Mouse (Mus musculus) kidney, postnatal 4 days (tissue): ENCODE data around the gene Sox9.

Source experiments
- DNase-seq, 2 experiments: peaks; one replicate each; pipeline ENCODE4 v3.0.0; 2021; ENCODE audit warnings: mixed read lengths in 2 of 2

Sox9 gene

DNA sequence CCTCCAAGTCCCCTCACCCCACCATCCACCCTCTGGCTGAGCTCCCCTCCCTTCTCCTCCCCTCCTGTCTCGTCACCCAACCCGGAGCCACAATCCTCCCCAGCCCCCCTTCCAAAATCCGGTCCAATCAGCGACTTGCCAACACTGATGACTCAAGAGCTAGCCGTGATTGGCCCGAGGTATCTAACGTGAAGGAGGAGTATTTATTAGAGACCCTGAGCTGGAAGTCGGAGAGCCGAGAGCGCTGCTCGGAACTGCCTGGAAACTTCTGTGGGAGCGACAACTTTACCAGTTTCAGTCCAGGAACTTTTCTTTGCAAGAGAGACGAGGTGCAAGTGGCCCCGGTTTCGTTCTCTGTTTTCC lies at the start of gene Sox9:
Gene Sox9, plus strand, starts transcription at position 231 of the 363 bp plus-strand sequence.
- DNase-seq, result peak; percentile 78 to 88

DNA sequence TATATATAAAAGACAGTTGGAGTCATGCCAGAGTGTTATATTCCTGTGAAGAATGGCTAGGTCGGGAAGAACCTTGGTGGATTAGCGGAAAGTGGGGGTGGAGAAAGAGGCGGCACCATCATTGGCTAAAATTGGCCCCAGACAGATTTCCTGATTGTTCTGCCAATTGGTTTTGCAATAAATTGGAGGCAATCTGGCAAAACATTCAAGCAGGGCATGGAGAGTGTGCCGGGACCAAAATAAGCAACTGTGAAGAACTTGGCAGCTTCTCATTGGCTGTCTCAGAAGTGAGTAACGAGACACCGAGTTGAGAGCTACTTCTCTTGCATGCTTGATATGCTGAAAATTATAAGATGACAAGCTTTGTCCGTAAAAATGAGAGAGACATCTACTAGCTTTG lies 49.6 kb upstream of the Sox9 start:
- DNase-seq, result no peak

DNA sequence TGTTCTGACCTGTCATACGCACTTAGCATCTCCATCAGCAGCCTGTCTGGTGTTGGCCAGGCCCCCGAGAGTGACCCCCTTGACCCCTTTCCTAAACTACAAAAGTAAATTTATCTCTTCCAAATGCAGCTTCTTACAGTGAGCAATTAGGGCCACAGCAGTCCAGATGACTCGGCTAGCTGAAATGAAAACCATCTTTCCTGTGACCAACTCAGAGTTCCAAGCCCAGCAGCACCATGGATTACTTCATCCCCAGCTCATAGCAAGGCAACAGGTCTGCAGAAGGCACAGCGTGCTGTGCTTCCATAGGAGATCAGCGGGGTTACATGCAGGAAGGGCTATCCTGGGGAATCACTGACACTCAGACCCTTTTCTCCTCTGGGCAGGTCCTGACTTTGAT lies 45.0 kb upstream of the Sox9 start:
- DNase-seq, result no peak

DNA sequence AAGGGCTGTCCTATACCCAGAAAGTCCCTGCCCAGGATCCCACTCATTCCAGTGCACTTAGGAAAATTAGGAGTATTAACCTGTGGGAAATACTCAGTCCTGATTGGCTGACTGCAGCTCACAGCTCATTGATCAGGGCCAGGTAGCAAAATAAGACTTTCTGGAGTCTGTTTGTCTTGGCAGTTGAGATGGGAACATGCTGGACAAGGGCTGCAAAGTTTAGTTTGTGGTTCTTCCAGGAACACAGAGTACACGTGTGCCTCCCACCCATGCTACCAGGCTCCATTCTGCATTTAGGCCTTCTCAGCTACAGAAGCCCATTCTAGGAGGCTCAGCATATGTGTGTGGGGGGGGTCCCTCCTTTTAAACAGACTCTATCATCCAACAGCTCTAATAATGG lies 42.3 kb upstream of the Sox9 start:
- DNase-seq, result no peak

DNA sequence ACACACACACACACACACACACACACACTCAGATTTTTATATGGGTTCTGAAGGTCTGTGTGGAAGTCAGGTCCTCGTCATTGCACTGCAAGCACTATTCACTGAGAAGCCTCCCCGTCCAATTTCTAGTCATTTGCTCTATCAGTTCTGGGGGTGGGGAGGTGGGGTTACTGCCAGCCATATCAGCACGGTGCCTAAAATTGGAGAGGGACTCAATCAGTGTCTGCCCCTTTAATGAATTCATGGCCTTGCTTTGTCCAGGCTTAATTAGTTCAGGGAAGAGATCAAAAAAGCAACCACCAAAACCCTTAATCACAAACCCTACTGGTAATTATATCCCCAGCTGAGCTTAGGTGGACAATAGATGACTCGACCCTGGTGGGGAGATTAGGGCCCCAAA lies 25.5 kb upstream of the Sox9 start:
- no peak for DNase-seq

DNA sequence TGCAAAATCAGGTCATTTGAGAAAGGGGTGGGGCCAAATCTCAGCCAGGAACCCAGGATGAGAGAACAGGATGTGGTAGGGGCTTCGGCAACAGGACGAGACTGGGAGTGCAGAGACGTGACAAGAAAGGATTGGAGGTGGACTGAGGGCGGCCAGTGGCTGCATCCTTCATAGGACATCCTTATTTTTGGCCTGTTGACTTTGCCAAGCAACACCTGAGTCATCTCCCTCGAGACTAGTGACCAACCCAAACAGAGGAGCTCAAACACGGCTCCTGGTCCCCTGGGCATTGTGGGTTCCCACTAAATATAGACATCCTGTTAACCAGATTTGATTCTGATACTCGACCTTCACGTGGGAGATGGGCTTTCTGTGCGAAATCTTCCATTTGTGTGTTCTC lies 24.0 kb upstream of the Sox9 start:
- DNase-seq, result no peak

DNA sequence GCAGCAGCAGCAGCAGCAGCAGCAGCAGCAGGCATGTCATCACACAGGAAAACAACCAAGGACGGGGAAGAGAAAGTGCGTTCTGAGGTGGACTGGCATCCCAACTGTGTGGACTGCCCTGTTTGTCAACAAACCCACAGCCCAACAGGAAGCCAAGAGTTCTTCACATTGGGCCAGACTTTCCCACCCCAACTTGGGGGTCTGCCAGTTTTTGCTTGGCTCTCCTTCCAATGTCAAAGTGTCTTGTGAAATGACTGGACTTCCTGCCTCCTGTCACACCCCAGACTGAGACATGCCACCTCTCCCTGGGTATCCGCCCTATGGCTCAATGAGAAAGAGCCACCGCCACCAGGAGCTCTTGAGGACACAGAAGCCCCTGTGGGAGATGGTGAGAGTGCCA lies 15.1 kb upstream of the Sox9 start:
- no peak for DNase-seq

DNA sequence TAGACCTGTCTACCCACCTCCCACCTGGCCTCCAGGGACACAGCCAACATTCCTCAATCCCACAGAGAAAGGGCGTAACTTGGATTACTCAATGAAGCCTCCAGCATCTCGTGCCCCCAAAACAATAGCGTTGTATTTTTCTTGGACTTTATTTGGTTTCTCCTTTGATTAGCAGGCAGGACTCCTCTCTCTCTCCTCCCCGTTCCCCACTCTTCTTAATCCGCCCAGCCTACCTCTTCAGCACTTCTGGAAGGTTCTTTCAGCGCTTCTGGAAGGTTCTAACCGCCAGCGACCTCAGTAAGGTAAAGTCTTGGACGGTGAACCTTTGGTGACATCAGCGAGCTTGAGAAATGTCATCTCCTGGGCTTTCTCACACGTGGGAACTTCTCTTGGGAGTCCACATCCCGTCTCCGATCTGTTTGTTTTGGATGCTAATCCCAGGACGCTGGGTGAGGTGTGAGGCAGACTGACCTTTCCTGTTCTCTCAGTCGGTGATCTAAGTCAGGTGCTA lies 14.4 kb upstream of the Sox9 start:
- no peak for DNase-seq

DNA sequence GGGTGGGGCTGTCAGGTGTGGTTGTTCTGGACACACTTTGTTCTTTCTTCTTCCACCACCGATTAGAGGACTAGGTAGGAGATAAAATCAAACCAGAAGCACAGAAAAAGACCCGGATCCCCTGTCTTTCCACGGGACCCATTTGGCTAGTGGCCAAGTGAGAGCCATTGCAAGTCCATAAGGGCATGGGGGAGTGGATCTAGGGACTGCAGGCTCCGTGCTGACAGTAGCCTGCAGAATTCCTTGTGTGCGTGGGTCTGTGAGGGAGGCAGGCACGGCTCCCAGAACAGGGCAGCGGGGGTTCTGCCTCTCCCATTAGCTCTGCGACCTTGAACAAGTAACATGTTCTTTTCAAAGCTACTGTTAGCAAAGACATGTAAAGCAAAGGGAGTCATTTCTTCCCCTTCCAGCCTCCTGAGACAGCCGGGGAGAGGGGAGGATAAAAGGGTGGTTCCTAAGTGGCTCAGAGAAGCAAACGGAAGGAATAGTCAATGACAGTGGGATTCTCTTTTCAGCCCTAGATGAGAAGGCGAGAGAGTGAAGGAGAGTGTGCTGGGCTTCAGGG lies 9.2 kb upstream of the Sox9 start:
- DNase-seq, result peak; percentile 46 to 62

DNA sequence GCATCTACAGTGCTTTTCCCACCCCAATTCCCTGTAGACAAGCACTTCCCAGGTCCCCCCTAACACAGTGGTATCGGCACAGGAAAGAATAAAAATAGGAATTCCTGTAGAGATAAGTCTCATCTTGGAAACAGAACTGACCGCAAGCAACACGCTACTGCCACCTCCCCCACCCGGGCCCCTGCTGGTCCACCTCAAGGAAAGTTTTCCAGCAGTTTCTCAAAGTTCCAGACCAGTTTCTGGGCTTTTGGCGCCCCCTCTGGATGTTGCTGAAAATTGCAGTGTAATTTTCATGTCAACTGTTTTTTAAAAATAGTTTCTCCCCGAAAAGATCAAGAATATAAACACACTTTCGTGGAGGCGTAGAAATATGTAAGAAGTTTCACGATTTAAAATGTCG lies 2.3 kb upstream of the Sox9 start:
- peak; percentile 75 to 80 for DNase-seq

DNA sequence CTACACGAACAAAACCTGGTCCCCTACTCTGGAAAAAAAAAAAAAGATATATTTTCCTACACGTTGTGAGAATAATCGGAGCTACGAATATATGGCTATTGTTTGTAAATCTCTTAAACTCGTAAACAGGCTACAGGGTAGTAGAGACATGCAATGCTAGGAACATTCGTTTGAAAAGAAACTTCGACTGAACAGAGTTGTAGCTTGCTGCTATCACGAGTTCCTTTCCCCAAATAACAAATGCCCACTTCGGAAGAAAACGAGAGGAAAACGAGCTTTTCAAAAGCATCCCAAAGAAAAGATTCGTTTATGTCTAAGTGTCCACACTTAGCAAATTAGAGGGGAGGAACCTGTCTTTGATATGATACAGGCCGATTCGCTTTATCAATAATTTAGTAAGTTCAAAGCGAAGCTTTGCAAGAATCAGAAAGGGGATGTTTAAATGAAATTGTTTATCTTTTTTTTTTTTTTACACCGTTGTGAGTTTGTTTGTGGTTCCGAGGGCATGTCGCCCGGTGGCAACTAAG lies 1.6 kb upstream of the Sox9 start:
- DNase-seq, result no peak

DNA sequence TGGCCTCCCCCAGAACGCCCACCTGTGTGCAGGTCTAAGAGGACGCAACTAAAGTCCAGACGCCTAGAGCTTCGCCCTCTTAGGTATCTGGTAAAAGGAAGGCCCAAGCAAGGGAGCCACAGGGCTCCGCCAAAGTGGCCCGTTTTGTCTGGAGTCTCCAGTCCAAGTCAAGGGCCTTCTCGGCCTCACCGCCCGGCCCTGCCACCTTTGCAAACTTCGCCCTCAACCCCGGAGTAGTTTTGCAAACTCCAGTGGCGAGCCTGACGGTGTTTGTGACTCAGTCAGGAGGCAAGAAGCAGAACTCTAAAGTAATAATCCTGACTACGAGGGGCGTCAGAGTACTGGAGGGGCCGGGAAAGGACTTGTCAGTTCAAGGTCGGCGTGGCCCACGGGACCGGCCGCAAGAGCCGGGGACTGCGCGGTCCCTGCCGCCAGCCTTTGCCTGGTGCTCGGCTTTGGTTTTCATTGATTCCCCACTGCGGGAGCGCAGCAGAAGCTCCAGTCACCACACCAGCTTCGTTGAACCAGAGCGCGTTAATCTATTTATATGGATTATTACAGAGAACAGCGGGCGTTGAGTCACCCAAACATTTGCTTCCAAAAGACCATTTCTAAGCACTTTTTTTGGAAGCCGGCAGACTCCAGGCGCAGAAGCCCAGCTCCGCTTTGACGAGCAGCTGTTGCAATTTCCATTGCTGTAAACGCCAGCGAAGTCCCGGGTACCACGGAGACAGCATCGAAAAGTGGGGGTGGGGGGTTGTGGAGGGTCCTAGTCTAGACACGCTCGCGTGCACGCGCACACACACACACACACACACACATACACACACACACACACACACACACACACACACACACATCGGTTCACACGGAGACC lies 751 bp upstream of the Sox9 start:
- DNase-seq, result peak; percentile 57 to 72

DNA sequence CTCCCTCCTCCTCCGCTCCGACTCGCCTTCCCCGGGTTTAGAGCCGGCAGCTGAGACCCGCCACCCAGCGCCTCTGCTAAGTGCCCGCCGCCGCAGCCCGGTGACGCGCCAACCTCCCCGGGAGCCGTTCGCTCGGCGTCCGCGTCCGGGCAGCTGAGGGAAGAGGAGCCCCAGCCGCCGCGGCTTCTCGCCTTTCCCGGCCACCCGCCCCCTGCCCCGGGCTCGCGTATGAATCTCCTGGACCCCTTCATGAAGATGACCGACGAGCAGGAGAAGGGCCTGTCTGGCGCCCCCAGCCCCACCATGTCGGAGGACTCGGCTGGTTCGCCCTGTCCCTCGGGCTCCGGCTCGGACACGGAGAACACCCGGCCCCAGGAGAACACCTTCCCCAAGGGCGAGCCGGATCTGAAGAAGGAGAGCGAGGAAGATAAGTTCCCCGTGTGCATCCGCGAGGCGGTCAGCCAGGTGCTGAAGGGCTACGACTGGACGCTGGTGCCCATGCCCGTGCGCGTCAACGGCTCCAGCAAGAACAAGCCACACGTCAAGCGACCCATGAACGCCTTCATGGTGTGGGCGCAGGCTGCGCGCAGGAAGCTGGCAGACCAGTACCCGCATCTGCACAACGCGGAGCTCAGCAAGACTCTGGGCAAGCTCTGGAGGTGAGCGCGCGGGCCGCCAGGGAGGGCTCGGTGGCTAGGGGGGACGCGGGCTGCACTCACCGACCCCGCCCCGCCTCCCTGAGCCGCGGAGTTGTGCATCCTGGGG lies 515 bp downstream of the Sox9 start:
- DNase-seq, result peak; percentile 67 to 78

DNA sequence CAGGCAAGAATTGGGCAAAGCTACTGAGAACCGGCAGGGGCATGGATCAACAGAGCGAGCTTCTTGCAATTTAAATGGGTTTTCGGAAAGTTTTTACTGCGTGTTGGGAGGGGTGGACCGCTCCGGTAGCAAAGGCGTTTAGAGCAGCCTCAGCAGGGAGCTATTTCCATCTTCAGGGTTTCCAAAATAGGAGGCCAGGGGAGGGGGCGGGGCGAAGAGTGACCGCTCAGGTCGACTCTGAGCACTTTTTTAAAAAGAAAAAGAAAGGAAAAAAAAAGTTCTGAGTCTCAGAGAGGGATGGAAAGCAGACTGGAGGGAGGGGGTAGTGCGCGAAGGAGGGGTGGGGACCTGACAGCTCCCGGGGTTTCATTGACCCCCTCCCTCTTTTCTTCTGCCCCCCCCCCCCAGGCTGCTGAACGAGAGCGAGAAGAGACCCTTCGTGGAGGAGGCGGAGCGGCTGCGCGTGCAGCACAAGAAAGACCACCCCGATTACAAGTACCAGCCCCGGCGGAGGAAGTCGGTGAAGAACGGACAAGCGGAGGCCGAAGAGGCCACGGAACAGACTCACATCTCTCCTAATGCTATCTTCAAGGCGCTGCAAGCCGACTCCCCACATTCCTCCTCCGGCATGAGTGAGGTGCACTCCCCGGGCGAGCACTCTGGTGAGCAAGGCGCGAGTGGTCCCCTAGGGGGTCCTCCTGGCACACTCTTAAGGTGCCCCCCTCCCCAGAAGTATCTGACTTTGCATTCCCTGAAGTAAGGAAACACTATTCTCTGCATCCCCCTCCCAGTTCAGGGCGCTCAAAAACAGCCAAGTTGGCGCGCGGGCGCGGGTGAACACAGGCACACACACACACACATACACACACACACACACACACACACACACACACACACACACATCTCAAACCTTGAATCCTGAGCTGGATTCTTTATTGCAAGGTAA lies 1.6 kb downstream of the Sox9 start:
- peak; percentile 54 to 63 for DNase-seq

DNA sequence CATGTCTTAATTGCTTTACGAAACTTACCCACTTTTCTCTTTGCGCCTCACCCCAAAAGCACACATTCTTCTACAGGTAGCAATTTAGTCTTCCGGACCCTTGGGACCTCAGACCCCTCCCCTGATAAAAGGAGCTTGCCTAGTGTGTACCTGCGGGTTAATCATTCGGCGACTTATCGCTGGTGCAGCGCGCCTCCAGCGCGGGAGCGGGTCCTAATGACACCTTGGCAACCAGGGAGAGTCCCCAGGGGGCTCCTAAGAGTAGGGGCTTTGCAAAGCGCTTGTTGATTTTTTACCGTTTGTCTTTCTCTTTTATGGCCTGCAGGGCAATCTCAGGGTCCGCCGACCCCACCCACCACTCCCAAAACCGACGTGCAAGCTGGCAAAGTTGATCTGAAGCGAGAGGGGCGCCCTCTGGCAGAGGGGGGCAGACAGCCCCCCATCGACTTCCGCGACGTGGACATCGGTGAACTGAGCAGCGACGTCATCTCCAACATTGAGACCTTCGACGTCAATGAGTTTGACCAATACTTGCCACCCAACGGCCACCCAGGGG lies 2.4 kb downstream of the Sox9 start:
- DNase-seq, result peak; percentile 14 to 28

DNA sequence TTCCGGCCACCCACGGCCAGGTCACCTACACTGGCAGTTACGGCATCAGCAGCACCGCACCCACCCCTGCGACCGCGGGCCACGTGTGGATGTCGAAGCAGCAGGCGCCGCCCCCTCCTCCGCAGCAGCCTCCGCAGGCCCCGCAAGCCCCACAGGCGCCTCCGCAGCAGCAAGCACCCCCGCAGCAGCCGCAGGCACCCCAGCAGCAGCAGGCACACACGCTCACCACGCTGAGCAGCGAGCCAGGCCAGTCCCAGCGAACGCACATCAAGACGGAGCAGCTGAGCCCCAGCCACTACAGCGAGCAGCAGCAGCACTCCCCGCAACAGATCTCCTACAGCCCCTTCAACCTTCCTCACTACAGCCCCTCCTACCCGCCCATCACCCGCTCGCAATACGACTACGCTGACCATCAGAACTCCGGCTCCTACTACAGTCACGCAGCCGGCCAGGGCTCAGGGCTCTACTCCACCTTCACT lies 2.9 kb downstream of the Sox9 start:
- DNase-seq, result peak; percentile 31 to 52

DNA sequence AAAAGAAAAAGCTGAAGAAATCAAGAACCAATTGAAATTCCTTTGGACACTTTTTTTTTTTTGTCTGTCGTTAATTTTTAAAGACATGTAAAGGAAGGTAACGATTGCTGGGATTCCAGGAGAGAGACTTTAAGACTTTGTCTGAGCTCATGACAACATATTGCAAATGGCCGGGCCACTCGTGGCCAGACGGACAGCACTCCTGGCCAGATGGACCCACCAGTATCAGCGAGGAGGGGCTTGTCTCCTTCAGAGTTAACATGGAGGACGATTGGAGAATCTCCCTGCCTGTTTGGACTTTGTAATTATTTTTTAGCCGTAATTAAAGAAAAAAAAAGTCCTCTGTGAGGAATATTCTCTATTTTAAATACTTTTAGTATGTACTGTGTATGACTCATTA lies 3.6 kb downstream of the Sox9 start:
- DNase-seq, result no peak

DNA sequence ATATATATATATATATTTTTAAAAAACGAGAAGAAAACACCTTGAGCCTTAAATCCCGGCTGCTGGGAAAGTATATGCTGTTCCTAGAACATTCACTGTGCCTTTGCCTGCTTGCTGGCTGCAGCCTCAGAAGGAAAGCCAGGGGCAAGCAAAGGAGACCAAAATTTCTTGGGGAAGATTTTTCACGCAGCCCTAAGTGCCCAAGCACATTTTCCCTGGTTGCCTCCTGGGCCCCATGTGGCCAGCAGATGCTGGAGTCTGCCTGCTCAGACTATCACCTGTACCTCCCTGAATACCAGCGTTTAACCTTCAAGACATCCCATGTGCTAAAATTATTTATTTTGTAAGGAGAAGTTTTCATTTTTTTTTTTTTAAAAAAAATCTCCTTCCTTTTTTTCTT lies 4.4 kb downstream of the Sox9 start:
- DNase-seq, result no peak

DNA sequence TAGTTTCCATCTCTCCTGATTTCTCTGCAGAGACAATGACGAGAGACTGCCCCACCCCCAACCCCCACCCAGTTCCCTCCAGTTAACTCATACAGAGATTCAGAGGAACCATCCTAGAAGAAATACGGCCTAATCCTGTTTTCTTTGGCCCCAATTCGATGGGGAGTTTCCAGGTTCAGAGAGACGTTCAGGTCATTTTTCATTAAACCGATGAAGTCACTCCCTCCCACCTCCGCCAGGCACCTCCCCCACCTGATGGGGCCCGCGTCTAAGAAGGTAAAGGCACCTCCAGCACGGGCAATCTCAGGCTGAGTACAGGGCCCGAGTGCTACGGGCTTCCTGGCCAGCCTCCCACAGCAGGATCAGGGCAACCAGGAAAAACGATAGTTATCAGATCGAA lies 6.3 kb downstream of the Sox9 start:
- peak; percentile 22 to 50 for DNase-seq

DNA sequence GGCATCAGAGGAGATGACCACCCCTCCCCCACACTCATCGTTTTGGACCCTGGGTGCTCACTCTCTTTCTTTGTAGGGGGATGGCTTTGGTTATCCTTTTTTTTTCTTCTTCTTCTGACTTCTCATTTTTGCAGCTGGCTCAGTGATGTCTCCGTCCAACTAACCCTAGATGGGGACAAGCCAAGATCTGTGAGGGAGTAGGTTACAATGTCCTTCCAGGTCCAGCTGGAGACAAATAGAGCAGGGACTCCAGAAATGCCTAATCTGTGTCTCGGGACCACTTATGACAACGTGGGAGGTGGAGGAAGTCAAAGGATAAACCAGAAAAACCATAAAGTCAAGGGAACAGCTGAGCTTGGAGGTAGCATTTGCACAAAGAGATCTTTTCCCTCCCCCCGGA lies 14.4 kb downstream of the Sox9 start:
- DNase-seq, result no peak

DNA sequence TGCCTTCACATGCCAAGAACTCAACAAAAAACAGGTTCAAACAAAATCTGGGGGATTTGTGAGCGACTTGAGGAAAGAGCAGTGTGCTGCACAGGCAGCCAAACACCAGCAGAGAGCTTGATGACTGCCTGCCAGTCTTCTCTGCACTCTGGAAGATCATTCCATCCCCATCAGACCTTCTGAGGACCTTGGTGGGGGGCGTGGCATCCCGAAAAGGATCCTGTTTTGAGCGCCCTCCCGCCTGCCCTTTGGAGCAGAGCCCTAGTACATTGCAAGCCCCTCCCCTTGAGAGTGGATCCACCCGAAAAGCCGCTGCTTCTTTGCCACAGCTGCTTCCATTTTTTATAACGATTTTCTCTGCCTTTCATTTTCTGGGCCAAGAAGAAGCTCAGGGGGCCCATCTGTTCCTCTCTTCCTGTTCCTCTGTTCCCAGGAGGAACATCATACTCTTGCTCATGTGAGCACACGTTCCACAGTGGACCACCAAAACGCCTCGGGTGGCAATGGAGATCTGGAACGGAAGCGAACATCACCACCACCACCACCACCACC lies 16.9 kb downstream of the Sox9 start:
- DNase-seq, result peak in 1 of 2 experiments; percentile 19
